Mouse (Mus musculus) neutrophil, adult 83 days (primary cell): ENCODE measurements around the gene Gpr101. TPM values are rescaled to one million over a fixed set of nuclear protein-coding genes. Genes with fewer than 3 reads are reported as not detected.

Source experiments
- total RNA-seq, 2 experiments: library from RNA; stranded (reverse); gene quantifications; one replicate each; pipeline ENCODE4 v1.2.4; 2023

Gene Gpr101
- not detected for total RNA-seq

GRCm38 (mm10) chrX:57503634-57504033 is at the start of gene Gpr101:
TSS of gene Gpr101 (minus strand) at chrX:57503757.

Other genes with a start within 250 kb of the Gpr101 start
- gene Arhgef6, start 165.0 kb downstream of the Gpr101 start, total RNA-seq = 10 to 100 TPM; 89.8 to 95.1 TPM
- gene Rbmx, start 110.7 kb downstream of the Gpr101 start, total RNA-seq = 10 to 100 TPM; 49.3 to 51.9 TPM
- gene Gm364, start 94.6 kb downstream of the Gpr101 start, total RNA-seq = not detected